Comparison of ENCODE assay signal across 18 mouse cellular contexts in the genomic region with DNA sequence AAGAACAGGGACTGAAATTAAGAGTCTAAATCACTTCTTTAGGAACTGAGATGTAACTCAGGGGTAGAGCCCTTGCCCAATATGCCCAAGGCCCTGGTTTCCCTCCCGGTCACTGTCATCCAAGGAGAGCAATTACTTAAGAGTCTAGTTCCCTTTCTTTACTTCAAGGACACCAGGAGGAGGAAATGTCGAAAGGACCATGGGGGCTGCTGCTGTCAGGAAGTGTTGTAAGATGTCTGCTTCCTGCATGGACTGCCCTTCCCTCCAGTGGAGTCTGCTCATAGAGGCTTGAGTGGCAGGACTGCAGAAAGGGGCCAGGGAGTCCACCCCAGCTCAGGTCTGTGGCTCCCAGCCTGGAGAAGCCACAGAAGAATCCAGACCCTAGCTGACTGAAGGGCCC. TPM values are rescaled to one million over a fixed set of nuclear protein-coding genes. Genes with fewer than 3 reads are reported as not detected.
DNase-seq lines count a peak whose midpoint lies in the region; ATAC-seq and TF ChIP-seq lines count a peak whose summit lies in the region.
"Had no signal": no experiment of that assay in that cellular context is flagged by ENCODE, and none has a peak within 500 bp of the region (broad histone marks: within the 10 kb centered on the region; RNA-seq: fewer than 3 reads in every experiment).

No protein-coding gene starts in this region.

- H3K4me1 ChIP-seq in lung, embryonic 15.5 days = peaks cover 10% of the 10 kb centered on the region
- H3K4me1 ChIP-seq in lung, adult 2 months (ENCODE audit: control insufficient read depth, insufficient read depth, low read length) = no peaks in the 10 kb centered on the region
- H3K4me1 ChIP-seq in liver, adult 2 months (ENCODE audit: control insufficient read depth, insufficient read depth, low read length) = peaks cover 4% of the 10 kb centered on the region
- peaks cover 8% of the 10 kb centered on the region for H3K4me1 ChIP-seq in hindbrain, embryonic 13.5 days (replicated peaks)

- no peaks in the 10 kb centered on the region for H3K27me3 ChIP-seq in lung, embryonic 15.5 days
- H3K27me3 ChIP-seq in liver, adult 2 months (ENCODE audit: control insufficient read depth, insufficient read depth, low read length) = no peaks in the 10 kb centered on the region
- no peaks in the 10 kb centered on the region for H3K27me3 ChIP-seq in hindbrain, embryonic 13.5 days
- H3K27me3 ChIP-seq: embryonic facial prominence, embryonic 13.5 days; neural tube, embryonic 13.5 days had no signal

- no peaks in the 10 kb centered on the region for H3K79me2 ChIP-seq in liver, adult 2 months (ENCODE audit: control insufficient read depth, insufficient read depth, low read length)
- peaks cover 20% of the 10 kb centered on the region; the same call in 1 of the 2 replicates for H3K79me2 ChIP-seq in macrophage (ENCODE audit: inconsistent target)

- no peak overlapping the region for H3K4me2 ChIP-seq in lung, embryonic 15.5 days
- H3K4me2 ChIP-seq in hindbrain, embryonic 13.5 days = no peak overlapping the region
- H3K4me2 ChIP-seq: embryonic facial prominence, embryonic 13.5 days; neural tube, embryonic 13.5 days had no signal

- peaks cover 5% of the 10 kb centered on the region; the same call in 1 of the 2 replicates for H3K36me3 ChIP-seq in lung, embryonic 15.5 days
- peaks cover 8% of the 10 kb centered on the region; the same call in 1 of the 2 replicates for H3K36me3 ChIP-seq in liver, adult 2 months (ENCODE audit: control insufficient read depth, insufficient read depth, low read length)
- peaks cover 44% of the 10 kb centered on the region for H3K36me3 ChIP-seq in macrophage (ENCODE audit: inconsistent target)
- peaks cover 42% of the 10 kb centered on the region for H3K36me3 ChIP-seq in hindbrain, embryonic 13.5 days

- WGBS in lung, embryonic 15.5 days = 52% methylated on average over 2 of the region's 2 CpGs
- WGBS in lung, adult 2 months = 38% methylated on average over 2 of the region's 2 CpGs
- 68% methylated on average over 2 of the region's 2 CpGs for WGBS in liver, adult 2 months
- WGBS in macrophage (ENCODE audit: missing documents) = 0% methylated on average over 2 of the region's 2 CpGs
- 84% methylated on average over 2 of the region's 2 CpGs for WGBS in hindbrain, embryonic 13.5 days

- TF ChIP-seq POLR2A in lung, adult 2 months (IDR thresholded peaks at IDR 0.05; ENCODE audit: borderline replicate concordance, extremely low read depth, low read depth, low read length) = no peak
- TF ChIP-seq POLR2A in liver, adult 2 months (IDR thresholded peaks at IDR 0.05; ENCODE audit: extremely low read depth, insufficient read depth, low read length) = no peak

- no peak for TF ChIP-seq CTCF in lung, adult 2 months (IDR thresholded peaks at IDR 0.05; ENCODE audit: insufficient read depth, low read length)
- no peak for TF ChIP-seq CTCF in liver, adult 2 months (IDR thresholded peaks at IDR 0.05; ENCODE audit: low read depth, low read length)

- DNase-seq in lung, adult 2 months = no peak
- peak; percentile 39 for DNase-seq in liver, adult 2 months (ENCODE audit: extremely low read depth, low read depth, low spot score)
- DNase-seq in left cerebral cortex, adult 11 months (ENCODE audit: low spot score) = no peak
- DNase-seq in left cerebral cortex, adult 9 months (ENCODE audit: low spot score in 2 of 2) = no peak
- DNase-seq: adrenal gland, postnatal 14 days; cerebellum, postnatal 14 days; gastrocnemius, postnatal 14 days; heart, postnatal 36 days; kidney, adult 9 months; thymus, adult 2 months had no signal

- H3K9ac ChIP-seq in lung, embryonic 15.5 days = no peak overlapping the region
- no peak overlapping the region for H3K9ac ChIP-seq in liver, adult 2 months (ENCODE audit: low read depth, low read length)
- no peak overlapping the region for H3K9ac ChIP-seq in hindbrain, embryonic 13.5 days
- H3K9ac ChIP-seq: embryonic facial prominence, embryonic 13.5 days; neural tube, embryonic 13.5 days had no signal

- no peak overlapping the region for H3K4me3 ChIP-seq in lung, embryonic 15.5 days
- H3K4me3 ChIP-seq in lung, adult 2 months (replicated peaks; ENCODE audit: extremely low read depth, low read depth, low read length) = no peak overlapping the region
- H3K4me3 ChIP-seq in liver, adult 2 months (ENCODE audit: insufficient read depth, low read depth, low read length) = no peak overlapping the region
- H3K4me3 ChIP-seq in macrophage (ENCODE audit: inconsistent target) = no peak overlapping the region
- H3K4me3 ChIP-seq in hindbrain, embryonic 13.5 days = no peak overlapping the region
- H3K4me3 ChIP-seq: embryonic facial prominence, embryonic 13.5 days; heart, embryonic 10.5 days; limb, embryonic 10.5 days; neural tube, embryonic 13.5 days had no signal

- no peak overlapping the region for H3K27ac ChIP-seq in lung, embryonic 15.5 days
- H3K27ac ChIP-seq in liver, adult 2 months (replicated peaks; ENCODE audit: insufficient read depth, low read depth, low read length) = no peak overlapping the region
- H3K27ac ChIP-seq in macrophage = peak overlapping the region; percentile 65
- no peak overlapping the region for H3K27ac ChIP-seq in hindbrain, embryonic 13.5 days
- H3K27ac ChIP-seq: embryonic facial prominence, embryonic 13.5 days; heart, embryonic 10.5 days; limb, embryonic 10.5 days; neural tube, embryonic 13.5 days had no signal

- ATAC-seq in lung, embryonic 15.5 days (ENCODE audit: borderline replicate concordance, extremely low read depth, low FRiP score, low TSS enrichment) = peak; percentile 47; the same call in 1 of the 2 replicates
- no peak for ATAC-seq in hindbrain, embryonic 13.5 days (ENCODE audit: low FRiP score)
- ATAC-seq: midbrain, embryonic 16.5 days had no signal

- H3K9me3 ChIP-seq in lung, embryonic 15.5 days = no peaks in the 10 kb centered on the region
- no peaks in the 10 kb centered on the region for H3K9me3 ChIP-seq in hindbrain, embryonic 13.5 days
- H3K9me3 ChIP-seq: embryonic facial prominence, embryonic 13.5 days; heart, embryonic 10.5 days; limb, embryonic 10.5 days; neural tube, embryonic 13.5 days had no signal

RNA-seq across cellular contexts. Expression of gene Tmem121b, which starts 14.3 kb away (rescaled TPM):
- polyA plus RNA-seq in lung, embryonic 15.5 days (2015; fragmentation: Nextera tagmentation; extraction: Ambion mirVana) = 0.17 and 0.20 TPM in 2 replicates
- polyA plus RNA-seq in lung, adult 2 months (2012; rRNA removed) = 2.3 and 2.8 TPM in 2 replicates
- total RNA-seq in liver, adult 2 months (2014; rRNA removed) = under 0.01 TPM in 1 of 2 replicates, not detected in the other
- not detected in 2 replicates for polyA plus RNA-seq in liver, adult 2 months (2012; rRNA removed)
- under 1 TPM in 2 of 26 experiments, not detected in 24; 0.16 to 0.17 TPM for total RNA-seq in macrophage (2018; cell fraction: chromatin; rRNA removed)
- total RNA-seq in macrophage (2018; cell fraction: cytosol; rRNA removed) = under 1 TPM in 8 of 26 experiments, not detected in 18; 0.03 to 0.05 (median 0.05) TPM
- under 1 TPM in 7 of 26 experiments, not detected in 19; 0.06 to 0.34 (median 0.16) TPM for total RNA-seq in macrophage (2018; cell fraction: nucleus; rRNA removed)
- polyA plus RNA-seq in macrophage (2018) = not detected in 3 replicates
- 3.5 and 3.9 TPM in 2 replicates for polyA plus RNA-seq in hindbrain, embryonic 13.5 days (2015; fragmentation: Nextera tagmentation; extraction: Ambion mirVana)
- total RNA-seq: heart, postnatal 36 days had no signal

RNA-seq across cellular contexts. Expression of gene Il17ra, which starts 16.3 kb away (rescaled TPM):
- polyA plus RNA-seq in lung, embryonic 15.5 days (2015; fragmentation: Nextera tagmentation; extraction: Ambion mirVana) = 6.4 and 7.2 TPM in 2 replicates
- polyA plus RNA-seq in lung, adult 2 months (2012; rRNA removed) = 26.4 and 36.4 TPM in 2 replicates
- 3.6 and 6.5 TPM in 2 replicates for total RNA-seq in liver, adult 2 months (2014; rRNA removed)
- polyA plus RNA-seq in liver, adult 2 months (2012; rRNA removed) = 13.2 and 20.7 TPM in 2 replicates
- total RNA-seq in macrophage (2018; cell fraction: chromatin; rRNA removed) = 100 to 1,000 TPM in 9 of 26 experiments, 10 to 100 TPM in 17; 16.1 to 338 (median 55.1) TPM
- total RNA-seq in macrophage (2018; cell fraction: cytosol; rRNA removed) = 100 to 1,000 TPM in 2 of 26 experiments, 10 to 100 TPM in 22, 1 to 10 TPM in 2; 6.7 to 150 (median 15.3) TPM
- total RNA-seq in macrophage (2018; cell fraction: nucleus; rRNA removed) = 100 to 1,000 TPM in 9 of 26 experiments, 10 to 100 TPM in 17; 22.5 to 279 (median 75.0) TPM
- polyA plus RNA-seq in macrophage (2018) = 11.0 to 16.8 TPM (median 11.8 TPM) in 3 replicates
- polyA plus RNA-seq in hindbrain, embryonic 13.5 days (2015; fragmentation: Nextera tagmentation; extraction: Ambion mirVana) = 8.9 and 9.8 TPM in 2 replicates

RNA-seq across cellular contexts. Expression of gene Hdhd5, which starts 51.8 kb away (rescaled TPM):
- polyA plus RNA-seq in lung, embryonic 15.5 days (2015; fragmentation: Nextera tagmentation; extraction: Ambion mirVana) = 16.7 and 17.3 TPM in 2 replicates
- polyA plus RNA-seq in lung, adult 2 months (2012; rRNA removed) = 17.0 and 17.7 TPM in 2 replicates
- total RNA-seq in liver, adult 2 months (2014; rRNA removed) = 21.1 and 22.3 TPM in 2 replicates
- polyA plus RNA-seq in liver, adult 2 months (2012; rRNA removed) = 32.6 and 36.7 TPM in 2 replicates
- total RNA-seq in macrophage (2018; cell fraction: chromatin; rRNA removed) = 10 to 100 TPM; 14.5 to 56.9 (median 34.4) TPM
- total RNA-seq in macrophage (2018; cell fraction: cytosol; rRNA removed) = 1 to 10 TPM; 1.8 to 7.5 (median 4.6) TPM
- total RNA-seq in macrophage (2018; cell fraction: nucleus; rRNA removed) = 10 to 100 TPM in 20 of 26 experiments, 1 to 10 TPM in 6; 6.4 to 42.7 (median 19.5) TPM
- polyA plus RNA-seq in macrophage (2018) = 4.1 to 8.2 TPM (median 7.3 TPM) in 3 replicates
- 13.2 and 15.1 TPM in 2 replicates for polyA plus RNA-seq in hindbrain, embryonic 13.5 days (2015; fragmentation: Nextera tagmentation; extraction: Ambion mirVana)
